Mouse (Mus musculus) thymus, postnatal 4 days (tissue): Measurements from ENCODE around the gene Sbpl.
"Not testable (repeated sequence)": the region's sequence is repeated elsewhere in the genome, so short reads cannot be mapped to it uniquely, and the experiment has no call there.

Experiments
- DNase-seq: peaks from one replicate; pipeline ENCODE4 v3.0.0; 2021

The Sbpl gene

DNA sequence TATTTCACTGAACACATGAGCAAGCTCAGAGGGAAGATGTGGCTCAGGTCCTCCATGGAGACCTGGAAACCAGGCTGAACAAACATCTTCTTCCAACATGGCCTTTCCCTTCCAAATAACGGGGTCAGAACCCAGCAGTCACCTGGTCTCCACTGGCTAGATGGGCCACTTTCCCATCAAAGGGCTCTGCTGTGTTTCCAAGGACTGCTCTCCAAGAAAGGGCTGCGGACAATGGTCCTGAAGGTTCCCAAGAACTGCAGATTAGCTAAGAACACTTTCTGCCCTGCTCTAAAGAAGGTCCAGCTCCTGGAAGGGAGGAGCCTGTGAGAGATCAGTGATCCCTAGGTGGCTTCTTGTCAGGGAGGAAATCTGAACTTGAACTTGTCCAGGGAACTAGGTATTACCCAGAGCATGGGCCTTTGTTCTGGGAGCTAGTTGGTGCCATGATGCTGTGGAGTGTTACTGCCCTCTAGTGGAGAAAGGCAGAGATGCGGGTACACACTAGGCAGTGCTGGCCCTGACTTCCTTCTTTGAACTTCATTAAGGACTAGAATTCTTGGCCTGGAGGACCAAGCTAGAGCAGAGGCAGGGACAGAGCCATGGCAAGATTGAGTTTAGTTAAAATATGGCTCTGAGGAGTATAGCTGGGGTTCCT is 5.1 kb upstream of the Sbpl start:
- peak; percentile 80 for DNase-seq

DNA sequence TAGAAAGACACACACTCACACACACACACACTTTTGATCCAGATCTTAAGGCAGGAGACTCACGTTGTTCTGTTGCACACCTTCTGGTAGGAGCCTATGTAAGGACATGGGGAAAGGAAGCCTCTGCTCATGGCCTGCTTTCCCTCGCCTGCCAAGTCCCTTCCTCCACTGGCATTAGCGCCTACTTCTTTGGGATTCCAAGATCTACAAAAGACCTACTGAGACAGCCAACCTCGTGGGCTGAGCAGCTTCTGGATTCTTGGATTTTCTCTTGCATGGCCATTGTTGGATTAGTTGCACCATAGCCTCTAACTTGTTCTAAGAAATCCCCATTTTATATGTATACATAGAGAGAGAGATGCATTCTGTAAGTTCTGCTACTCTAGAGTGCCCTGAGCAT is 4.2 kb downstream of the Sbpl start:
- not testable (repeated sequence) for DNase-seq

DNA sequence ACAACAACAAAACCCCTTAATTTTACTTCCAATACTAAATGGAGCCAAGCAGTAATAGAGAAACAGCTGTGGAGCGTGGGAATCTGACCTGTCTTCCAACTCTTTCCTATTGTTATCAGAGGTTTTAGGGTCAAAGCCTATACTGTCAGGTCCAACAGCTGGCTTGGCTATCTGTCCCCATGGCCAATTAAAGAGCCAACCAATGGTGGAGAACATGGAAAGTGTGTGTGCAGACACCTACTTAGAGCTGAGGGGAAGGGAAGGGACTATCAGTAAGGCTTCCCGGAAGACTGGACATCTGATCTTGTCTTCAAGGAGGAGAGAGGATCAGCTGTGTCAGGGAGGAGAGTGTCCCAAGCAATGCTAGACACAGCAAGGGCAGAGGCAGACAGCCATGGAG is 6.0 kb downstream of the Sbpl start:
- no peak for DNase-seq

DNA sequence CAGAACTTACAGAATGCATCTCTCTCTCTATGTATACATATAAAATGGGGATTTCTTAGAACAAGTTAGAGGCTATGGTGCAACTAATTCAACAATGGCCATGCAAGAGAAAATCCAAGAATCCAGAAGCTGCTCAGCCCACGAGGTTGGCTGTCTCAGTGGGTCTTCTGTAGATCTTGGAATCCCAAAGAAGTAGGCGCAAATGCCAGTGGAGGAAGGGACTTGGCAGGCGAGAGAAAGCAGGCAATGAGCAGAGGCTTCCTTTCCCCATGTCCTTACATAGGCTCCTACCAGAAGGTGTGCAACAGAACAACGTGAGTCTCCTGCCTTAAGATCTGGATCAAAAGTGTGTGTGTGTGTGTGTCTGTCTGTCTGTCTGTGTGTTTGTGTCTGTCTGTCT is 7.6 kb downstream of the Sbpl start:
- not testable (repeated sequence) for DNase-seq

DNA sequence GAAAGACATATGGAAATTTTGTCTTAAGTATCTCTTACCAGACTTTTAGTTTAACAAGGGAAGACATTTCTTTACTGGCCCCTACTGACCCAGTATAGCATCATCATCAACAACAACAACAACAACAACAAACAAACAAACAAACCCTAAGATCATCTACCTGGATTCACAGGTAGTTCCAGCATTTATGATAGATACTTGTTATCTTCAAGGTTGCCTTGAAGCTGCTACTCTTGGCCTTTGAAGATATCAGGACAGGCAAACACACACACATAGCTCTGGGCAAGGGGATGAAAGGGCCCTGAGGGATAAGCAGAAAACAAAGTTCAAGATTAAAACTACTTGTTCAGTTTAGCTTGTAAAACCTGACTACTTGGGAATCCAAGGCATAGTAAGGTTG is 13.7 kb downstream of the Sbpl start, which contains the start of gene Sbp:
Gene Sbp (plus strand): TSS at position 301 of the 400 bp plus-strand sequence.
- no peak for DNase-seq

DNA sequence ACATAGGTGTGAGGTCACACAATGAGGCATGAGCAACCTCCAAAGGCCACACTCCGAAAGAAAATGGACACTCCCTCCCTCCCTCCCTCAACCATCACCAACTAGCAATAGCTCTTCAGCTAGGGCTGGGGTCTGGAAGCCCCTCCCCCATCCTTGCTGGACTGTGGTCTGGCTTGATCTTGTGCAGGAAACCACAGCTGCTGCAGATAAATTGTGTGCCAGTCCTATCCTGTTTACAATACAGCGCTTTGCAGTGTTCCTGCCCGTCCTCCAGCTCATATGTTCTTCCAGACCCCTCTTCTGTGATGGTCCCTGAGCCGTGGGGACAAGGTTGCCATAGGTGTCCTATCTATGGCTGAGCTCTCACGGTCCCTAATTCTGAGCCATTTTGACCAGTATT is 23.9 kb downstream of the Sbpl start:
- no peak for DNase-seq

DNA sequence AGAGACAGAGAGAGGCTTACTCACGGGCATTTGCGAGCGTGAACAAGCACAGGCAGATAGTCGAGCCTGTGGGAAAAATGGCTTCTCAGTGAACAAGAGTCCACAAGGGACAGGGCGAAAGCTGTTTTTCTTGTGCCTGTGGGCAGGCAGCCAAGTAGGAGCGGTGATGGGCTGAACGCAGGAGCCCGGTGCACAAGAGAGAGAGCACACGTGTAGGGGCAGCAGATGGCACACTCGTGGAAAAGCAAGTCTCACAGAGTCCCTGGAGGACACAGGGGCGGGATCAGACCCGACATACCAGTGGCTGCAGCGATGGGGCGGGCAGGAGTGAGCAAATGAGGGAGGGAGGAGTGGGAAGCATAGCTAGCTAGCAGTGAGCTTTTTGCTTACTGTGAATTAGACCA is 30.0 kb downstream of the Sbpl start:
- peak; percentile 56 for DNase-seq

DNA sequence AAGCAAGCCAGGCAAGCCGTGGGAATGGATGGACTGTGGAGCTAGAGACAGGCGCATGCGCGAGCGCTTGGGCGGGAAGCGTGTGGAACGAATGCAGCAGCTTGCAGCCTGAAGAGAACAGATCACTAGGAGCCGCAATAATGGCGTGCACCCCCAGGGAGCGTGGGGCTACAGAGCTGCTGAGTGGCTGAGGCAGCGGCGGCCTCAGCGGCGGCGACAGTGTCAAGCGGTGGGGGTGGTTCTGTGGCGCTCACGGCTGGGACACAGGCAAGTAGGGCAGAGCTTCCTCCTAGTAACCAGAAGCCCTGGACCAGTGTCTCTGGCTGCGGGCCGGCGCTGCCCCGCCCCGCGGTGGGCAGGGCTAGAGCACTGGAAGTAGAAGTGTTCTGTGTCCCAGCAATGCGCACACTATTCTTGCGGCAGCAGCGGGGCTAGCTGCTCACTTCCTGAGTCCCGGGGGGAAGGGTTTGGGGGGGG is 30.5 kb downstream of the Sbpl start:
- DNase-seq = peak; percentile 83

DNA sequence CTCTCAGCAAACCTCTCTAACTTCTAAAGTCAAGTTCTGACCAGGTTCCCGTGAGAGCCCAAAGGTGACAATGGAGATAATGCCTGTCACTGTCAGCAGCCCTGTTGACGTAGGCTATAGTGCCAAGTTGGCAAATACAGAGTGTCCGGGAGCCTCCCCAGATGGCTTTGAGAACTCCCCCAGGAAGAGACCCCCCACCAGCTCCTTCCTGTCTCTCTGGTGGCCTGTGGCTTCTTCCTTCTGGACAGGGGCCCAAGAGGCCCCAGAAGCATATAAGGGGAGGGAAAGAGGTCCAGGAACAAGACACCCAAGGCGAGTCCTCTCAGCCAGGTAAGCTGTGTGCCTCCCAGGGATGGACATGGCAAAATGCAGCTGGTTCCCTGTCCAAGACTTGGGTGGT is 37.9 kb downstream of the Sbpl start, which contains the start of gene Dcpp3:
Gene Dcpp3 (plus strand): TSS at position 301 of the 400 bp plus-strand sequence.
- not testable (repeated sequence) for DNase-seq
